Mouse (Mus musculus): ENCODE measurements at regions not wholly inside any gene's neighbourhood (a gene's known extent, or its start where the extent isn't known, plus 50 kb on each side); places are given as distances from the start of the nearest gene placed in this dataset.
A peak's percentile ranks its signal among the peaks of the same experiment; 100 is the strongest.

DNA sequence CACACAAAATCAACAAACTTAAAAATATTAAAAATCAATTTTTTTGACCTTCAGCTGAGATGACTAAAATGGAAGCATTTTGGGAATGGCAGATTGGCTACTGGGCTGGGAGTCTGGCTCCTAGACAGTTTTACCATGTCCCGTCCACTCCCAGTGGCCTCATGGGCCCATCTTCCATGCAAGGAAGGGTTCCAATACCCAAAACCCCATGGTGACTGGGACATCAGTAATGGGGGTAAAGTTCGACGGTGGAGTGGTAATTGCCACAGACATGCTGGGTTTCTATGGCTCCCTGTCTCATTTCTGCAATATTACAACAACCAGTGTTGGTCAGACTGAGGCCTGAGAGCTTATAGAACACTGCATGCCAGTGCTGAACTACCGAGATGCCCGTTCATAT is 82.2 kb downstream of the Il20rb start:
- no peak for DNase-seq

DNA sequence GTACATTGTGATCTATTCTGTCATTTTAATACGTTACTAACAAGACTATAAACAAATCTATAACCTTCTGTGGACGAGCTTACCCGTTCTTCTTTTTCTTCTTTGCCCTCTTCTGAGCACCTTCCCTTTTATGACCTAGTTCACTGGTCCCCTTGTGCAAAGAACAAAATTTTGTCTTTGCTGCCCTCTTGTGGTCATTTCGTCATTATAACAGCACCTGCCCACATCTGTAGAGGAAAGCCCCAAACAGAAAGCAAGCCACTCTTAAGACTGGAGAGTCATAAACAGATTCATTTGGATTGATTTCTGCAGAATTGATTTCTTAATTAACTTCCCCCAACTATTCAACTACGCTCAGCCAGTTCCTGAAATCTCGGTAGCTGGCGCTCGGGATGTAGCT is 86.2 kb downstream of the Il20rb start:
- peak; percentile 57 for DNase-seq

DNA sequence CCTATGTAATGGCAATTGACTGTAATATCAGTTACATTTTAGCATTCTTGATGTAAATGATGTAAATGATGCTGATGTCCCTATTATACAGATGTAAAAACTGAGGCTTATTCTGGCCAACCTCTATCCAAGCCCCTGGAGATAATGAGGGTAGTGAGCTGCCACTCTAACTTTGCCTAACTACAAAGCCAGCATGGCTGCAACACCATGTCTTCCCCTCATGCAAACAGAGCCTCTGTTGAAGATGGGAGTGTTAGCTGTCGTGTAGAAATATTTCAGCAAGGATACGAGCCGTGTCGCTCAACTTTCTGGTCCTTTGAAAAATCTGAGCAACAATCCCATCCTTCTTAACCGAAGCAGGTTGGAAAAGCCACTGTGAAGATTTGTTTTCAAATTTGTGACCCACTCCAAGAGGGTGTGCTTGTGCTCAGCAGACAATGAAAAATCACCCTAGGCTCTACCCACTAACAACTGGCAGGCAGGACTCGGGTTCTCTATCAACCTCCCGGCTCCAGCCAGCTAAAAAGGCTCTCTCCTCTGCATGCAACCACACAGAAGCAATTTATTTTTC is 90.2 kb downstream of the Il20rb start:
- DNase-seq, result no peak

DNA sequence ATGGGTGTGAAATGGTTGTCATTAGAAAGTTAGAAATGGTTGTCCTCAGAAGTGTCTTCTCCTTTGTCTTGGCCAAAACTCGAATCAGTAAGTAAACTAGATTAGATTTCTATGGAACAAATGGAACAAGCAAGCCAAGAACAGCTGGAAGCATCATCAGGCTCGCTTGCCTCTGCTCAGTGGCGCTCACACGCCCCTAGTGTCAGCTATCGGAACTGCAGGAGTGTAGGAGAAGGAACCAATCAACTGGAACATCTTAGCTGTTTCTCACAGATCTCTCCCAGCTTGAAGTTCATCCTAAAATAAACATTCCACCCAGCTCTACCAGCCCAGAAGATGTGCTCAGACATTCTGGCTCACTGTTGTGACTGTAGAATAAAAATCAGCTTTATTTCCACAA is 90.9 kb downstream of the Il20rb start:
- DNase-seq, result peak; percentile 88

DNA sequence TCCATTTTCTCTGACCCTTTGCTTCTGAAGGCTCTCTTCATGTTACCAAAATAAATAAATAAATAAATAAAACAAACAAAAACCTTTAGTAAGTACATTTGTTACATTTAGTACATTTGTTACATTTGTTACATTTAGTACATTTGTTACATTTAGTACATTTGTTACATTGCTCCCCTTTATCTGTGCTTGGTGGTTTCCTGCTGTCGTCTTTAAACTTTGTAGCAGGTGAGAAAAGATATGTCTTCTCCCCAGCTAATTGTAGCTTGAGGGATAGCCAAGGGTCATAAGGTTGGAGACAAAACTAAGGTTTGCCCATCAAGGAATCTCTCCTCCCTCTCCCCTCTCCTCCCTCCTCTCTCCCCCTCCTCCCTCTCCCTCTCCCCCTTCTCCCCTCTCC is 92.0 kb downstream of the Il20rb start:
- no peak for DNase-seq

DNA sequence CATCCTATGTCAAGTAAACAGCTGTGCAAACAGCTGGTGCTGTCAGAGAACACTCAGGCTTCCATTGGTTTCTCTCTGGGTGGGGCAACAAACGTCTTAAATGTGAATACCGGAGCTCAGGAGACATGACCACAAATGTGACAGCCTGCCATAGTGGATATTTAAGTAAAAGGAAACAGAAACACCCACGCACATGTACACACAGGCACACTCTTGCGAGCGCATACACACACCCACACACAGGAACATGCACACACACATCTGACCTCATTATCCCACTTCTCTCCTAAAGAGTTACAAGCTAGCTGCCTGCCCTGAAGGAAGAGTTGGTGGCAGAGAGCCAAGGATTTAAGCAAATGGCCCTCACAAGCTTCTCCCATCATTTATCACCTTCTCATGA is 92.4 kb downstream of the Il20rb start:
- no peak for DNase-seq

DNA sequence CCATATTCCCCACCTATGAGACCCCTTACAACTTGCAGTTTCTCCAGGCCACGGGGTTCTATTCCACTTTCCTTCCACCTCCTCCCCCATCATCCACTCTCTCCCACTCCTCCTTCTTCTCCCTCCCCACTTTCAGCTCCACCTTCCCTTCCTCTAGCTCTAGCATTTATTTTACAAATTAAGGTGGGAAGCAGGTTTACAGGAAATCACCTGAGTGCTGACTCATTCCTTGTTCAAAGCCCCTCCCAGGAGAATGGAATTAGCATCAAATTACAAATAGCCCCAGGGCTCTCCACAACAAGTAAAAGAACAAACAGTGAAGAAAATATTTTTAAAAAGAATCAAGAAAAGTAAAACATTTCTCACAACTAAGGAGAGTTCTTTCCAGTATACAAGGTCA is 94.3 kb downstream of the Il20rb start:
- no peak for DNase-seq

DNA sequence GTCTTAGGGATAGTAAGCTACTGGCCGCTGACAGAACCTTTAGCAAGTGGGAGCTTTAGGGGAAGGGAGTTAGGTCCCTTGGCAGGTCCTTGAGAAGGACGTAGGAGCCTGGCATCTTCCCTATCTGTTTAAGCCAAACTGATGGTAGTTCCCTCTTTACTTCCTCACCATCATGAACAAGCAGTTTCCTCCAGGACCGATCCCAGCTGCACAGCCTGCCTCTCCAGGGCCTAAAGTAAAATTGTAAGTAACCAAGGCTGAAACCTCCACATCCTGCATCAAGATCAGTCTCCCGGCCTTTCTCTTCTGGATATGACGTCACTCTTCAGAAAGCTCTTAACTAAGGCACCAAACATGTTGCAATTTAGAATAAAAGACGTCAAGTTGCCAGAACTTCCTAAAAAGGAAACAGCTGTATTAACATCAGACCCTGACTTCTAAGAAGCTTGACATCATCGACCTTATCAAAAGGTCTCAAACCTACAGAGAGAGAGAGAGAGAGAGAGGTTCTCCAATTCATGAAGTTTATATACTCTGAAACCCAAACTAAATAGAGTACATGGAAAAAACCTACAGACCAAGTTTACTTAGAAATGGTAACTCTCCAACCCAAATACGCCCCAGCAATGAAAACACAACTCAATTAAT is 94.9 kb downstream of the Il20rb start:
- DNase-seq, result no peak

DNA sequence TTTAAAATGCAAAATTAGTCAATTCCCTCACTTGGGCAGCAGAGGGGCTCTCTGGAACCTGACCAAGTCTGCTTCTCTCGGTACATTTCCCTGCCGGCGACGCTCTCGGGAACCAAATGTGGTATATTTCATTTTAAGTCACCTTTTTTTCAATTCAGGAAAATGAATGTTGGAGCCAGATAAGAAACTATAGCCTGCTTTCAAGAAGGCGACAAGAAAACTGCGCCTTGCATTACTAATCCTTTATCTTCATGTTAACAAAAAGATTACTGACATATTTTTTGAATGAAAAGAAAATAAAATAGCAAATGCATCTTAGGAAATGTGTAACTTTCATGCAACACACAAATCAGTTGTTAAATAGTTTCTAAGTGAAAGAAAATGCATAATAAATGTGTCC is 98.2 kb downstream of the Il20rb start:
- no peak for DNase-seq

DNA sequence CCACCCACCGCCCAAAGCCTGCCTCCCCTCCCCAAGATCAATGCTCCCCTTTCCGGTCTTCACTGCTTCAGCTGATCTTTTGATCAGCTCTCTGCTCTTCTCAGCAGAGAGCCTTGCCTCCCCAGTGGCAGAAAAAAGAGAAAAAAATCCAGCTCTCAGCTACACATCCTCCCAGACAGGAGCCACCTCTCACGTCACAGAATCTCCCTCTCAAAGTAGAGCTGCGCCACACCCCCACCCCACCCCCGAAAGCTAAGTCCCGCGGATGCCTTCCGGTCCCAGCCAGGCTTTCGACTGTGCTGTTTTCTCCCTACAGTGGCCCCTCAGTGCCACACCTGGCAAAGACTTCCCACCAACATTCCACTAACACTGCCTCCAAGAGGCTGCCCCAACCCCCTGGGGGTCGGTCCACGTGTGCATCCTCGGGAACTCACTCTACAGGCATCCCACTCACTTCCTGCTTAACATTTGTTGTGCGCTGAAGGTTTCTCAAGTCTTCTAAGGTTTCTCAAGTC is 99.4 kb downstream of the Il20rb start:
- DNase-seq, result no peak

DNA sequence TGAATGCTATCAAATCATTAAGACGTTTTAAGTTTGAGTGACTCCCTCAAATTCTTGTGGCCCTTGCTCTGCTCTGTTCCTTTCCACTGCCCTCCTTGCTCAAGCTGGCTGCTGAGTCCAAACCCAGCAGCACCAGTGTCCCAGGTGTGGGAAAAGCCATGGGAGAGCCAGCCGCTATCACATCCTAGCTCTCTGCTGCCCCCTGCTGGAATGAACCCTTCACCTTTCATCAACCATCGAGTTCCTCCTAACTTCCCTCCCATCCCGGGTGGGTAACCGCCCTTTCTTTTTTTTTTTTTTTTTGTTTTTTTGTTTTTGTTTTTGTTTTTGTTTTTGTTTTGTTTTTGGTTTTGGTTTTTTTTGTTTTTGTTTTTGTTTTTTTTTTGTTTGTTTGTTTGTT is 104.1 kb downstream of the Il20rb start:
- peak; percentile 83 for DNase-seq

DNA sequence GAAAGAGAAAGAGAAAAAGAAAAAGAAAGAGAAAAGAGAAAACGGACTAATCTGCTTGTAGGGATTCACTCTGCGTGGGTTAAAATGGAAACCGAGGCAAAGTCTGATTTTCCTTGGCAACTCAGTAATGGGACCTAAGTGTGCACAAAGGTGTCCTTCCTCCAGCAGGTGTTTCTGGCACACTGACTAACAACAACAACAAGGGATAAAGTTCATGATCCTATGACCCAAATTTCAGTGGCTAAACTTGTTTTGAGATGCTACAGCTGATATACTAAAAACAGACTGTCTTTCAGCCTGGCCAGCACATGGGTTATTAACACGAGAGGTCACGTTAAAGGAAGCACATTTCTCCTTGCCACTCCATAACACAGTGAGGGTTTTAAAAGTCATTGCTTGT is 116.7 kb downstream of the Il20rb start:
- DNase-seq, result no peak

DNA sequence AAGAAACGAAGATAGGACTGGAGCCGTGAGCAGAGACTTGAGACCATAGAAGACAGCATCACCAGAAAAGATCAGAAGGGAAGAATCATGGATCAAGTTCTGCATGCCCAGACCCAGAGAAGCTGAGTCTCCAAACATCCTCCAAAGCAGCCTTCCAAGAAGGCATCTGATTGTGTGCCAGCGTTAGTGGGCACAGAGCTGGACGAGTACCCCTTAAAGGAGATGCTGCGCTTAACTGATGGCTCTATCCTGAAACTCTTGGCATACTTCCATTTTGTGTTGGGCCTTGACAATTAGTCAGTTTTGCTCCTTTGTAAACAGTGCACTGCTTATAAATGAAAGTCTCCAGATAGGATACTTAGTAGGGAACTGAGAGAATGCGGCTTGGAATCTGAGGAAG is 119.8 kb downstream of the Il20rb start:
- DNase-seq, result no peak

DNA sequence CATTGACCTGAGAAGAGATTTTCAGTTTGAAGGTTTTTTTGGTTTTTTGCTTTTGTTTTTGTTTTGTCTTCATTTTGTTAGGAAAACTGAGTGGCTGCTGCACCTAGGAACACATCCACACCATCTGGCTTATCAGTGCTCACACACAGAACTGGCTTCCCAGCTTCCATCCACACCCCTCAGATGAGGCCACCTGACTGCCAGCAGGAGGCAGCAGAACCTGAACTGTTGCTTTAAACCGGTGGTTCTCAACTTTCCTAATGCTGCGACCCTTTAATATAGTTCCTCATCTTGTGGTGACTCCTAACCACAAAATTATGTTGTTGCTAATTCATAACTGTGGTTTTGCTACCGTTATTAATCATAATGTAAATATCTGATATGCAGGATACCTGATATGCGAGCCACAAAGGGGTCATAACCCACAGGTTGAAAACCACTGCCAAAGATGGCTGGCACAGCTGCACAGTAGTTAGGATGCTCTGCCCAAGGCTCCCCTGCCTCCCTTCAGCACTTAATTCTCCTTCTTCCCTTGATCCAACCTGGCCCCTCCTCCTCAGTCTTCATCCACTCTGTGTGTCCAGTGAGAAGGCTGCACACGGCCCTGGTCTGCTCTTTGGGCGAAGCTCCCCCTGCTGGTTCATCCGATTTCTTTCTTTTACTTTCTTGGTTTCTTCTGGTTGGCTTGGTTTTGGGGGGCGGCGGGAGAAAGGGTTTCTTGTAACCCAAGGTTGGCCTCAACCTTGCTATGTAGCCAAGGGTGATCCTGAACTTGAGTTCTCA is 126.5 kb downstream of the Il20rb start:
- peak; percentile 45 for DNase-seq

DNA sequence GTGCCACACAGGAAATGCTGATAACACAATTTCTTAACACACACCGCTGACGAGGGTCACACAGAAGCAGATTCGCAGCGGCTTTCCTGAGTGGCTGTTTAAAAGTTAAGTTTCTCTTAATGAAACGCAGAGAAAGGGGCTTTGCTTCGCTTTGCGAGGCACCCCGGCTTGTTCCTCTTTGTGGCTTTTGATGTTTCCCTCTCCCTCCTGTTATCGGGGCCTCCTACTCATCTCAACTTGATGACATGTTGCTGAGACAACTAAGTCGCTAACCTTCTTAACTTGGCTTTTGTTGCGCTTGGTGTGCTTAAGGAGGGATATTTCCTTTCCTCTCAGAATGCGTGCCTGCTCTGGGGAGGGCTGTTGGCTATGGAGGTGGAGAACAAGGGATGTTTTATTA is 129.0 kb downstream of the Il20rb start:
- DNase-seq, result no peak

DNA sequence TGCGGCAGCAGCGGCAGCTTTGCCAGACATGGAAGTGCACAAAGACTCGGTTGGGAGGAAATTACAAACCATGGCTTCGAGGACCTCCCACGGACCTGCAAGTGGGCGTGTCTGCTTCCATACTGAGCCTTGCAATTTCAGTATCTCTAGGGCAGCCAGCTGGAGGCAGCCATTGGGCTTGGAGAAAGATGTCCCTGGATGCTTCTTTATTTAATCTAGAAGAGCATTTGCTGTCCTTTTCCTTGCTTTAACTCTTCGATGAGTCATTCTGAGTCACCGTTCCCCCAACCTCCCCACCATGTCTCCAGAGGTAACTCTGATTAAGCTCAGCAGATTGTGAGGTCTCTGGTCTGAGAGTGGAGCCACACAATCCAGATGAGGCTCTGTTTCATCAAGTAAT is 145.8 kb downstream of the Il20rb start:
- DNase-seq, result no peak

DNA sequence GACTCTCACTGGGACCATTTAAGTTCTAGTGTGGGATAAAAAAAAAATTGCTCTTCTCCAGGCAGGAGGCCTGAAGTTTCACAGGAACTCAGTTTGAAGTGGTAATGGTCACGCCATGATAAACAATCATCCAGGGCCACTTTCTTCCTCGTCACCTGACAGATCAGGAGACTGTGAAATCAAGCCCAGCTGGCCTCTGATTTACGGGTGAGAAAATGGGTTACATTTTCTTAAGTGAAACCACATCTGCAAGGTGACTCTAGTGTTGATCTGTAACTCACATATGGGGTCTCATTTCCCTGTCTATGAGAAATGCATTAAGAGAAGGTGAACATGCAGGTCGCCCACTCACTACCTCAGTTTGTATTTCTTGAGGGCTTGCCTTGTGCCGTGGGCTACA is 178.8 kb downstream of the Il20rb start:
- DNase-seq, result no peak

DNA sequence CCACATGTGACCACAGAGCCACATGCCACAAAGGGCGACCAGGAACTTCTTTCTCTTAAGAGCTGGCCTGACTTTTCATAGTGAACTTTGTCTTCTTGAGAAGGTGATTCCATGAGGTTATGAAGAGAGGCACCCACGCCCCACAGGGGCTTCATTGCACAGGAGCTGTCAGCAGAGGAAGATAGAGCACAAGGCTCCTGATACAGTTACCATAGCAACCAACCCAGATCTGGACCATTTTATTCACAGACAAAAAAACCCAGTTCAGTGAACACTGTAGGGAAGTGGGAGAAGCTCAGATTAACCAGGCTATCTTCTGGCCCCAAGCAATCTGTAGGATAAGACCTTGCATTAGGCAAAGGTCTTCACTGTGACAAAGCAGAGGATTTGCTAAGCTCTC is 179.2 kb downstream of the Il20rb start:
- DNase-seq, result no peak

DNA sequence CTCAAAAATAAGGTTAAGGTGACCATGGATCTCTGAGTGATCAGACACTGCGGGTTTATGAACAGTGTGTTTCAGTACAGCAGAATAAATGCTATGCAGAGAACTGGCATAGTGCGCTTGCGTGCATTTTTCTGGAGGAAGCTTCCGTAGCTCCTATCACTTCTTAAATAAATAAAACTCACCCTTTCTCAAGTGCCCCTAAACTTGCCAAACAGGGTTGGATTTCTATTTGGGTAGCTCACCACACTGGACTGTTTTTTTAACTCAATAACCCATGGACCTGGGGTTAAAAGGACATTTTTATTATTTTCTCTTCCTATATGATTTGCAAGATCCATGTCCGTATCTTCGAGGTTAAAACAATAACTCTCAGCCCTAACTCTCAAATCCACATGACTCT is 182.8 kb downstream of the Il20rb start:
- DNase-seq, result no peak

DNA sequence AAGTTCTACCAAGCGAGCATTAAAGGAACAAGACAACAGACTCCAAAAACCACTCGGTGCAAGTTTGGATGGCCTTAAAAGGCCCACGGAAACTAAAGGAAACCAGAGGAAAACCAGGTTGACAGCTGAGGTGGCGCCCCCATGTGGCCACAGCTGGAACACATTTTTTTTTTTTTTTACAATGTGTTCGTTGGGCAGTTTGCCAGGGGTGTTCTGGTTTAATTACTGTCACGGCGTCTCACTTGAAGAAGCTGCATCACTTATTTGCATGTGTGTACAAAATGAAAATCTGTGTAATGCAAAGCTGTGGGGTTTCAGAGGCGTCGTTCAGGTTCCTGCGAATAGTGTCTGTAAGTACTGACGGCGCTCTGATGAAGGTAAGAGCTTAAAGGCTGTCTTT is 185.0 kb downstream of the Il20rb start:
- peak; percentile 33 for DNase-seq

DNA sequence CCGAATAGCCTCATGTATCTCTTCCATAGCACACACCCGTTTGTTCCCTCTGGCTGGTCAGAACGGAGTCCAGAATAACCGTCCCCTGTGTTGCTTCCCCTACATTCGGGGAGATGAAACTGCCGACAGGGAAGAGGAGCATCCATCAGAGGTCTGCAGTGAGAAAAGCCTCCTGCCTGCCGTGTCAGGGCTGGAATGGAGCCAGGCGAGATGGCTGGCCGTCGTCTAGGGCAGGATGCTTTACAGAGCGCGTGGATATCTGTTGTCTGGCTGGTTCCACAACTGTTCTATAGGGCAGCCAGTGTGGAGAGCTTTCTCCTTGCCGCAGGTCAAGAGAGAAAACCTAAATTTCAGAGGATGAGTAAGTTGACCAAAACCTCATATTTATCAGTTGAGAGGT is 209.2 kb downstream of the Il20rb start:
- no peak for DNase-seq

DNA sequence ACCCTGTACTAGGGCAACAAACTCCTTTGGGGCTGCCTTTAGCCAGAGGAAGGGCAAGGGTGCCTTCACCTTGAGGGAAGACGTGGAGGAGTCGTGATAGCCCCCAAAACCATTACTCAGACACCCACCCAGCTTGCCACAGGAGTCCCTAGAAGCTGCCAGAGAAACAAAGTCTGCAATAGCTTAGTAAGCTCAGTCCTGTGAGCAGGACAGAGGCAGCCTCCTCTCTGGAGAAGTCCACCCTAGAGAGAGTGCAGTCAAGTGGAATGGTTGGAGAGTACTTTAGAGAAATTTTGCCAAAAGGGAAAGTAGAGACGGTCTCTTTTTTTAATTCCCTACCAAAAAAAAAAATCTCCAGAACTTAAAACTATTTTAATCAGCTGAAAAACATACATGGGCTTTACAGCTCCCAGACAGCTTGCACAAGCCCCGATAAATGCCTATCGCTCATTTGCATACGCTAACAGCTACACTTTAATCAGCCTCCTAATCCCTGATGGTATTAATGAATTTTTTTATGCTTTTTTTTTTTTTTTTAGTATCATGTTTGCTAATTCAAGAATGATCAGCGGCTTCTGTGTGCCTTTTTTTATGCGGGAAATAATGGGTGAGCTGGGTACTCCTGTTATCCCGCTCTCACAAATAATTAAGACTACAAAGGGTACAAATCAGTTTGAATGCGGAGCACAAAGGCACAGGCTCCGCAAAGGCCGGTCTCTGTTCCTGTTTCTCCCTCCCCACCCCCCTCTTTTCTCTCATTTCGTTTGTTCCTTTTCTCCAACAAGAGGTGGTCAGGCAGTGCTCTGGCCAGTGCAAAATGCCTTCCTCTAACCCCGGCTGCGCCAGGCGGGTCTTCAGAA is 219.8 kb downstream of the Il20rb start:
- DNase-seq, result no peak

DNA sequence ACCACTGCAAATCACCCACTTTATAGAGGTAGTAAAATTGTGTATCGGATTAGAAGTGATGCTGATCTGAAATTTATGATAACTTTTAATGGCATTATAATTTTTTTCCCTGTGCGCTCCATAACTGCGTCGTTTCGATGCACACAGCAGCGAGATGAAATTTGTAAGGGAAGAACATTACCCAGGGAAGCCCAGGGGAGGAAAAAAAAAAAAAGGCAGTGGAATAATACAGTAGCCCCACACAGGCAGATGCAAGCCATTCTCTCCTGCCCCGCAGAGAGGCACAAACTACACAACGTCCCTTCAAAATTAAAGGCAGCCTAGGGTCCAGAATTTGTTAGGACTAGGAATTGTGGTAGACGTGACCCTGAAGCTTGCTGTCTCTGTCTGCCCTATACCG is 234.2 kb downstream of the Il20rb start:
- no peak for DNase-seq

Measured in kidney, postnatal 10 days (tissue).